Mouse (Mus musculus) lung, embryonic 14.5 days (tissue): ENCODE results near the gene Tnks1bp1. TPM values are rescaled to one million over a fixed set of nuclear protein-coding genes. Genes with fewer than 3 reads are reported as not detected.

Experiments used
- ATAC-seq: fragments of 200-750 bp; cut with Nextera tagmentation; 2 replicates; pipeline ENCODE4 v1.8.0; 2017; ENCODE audit warnings: mild to moderate bottlenecking, moderate TSS enrichment, moderate library complexity; ENCODE audit not compliant: insufficient read depth
- DNase-seq: peaks from one replicate; pipeline ENCODE4 v3.0.0-alpha.2; 2015
- H3K27ac ChIP-seq: fragments of 300-500 bp; sonication (generic); 2 replicates; pipeline ENCODE4 v1.5.1; 2014; ENCODE audit warnings: low read depth, mild to moderate bottlenecking, moderate library complexity
- H3K27me3 ChIP-seq: fragments of 300-500 bp; sonication (generic); 2 replicates; pipeline ENCODE4 v1.6.1; 2014; ENCODE audit warnings: low read length, control low read depth; ENCODE audit not compliant: insufficient read depth
- H3K36me3 ChIP-seq: fragments of 300-500 bp; sonication (generic); 2 replicates; pipeline ENCODE4 v1.6.1; 2014; ENCODE audit warnings: control low read depth; ENCODE audit not compliant: insufficient read depth
- H3K4me1 ChIP-seq: fragments of 300-500 bp; sonication (generic); 2 replicates; pipeline ENCODE4 v1.6.1; 2014; ENCODE audit warnings: antibody characterized with exemption, control low read depth; ENCODE audit not compliant: insufficient read depth
- H3K4me2 ChIP-seq: fragments of 300-500 bp; sonication (generic); 2 replicates; pipeline ENCODE4 v1.6.1; 2014; ENCODE audit warnings: mild to moderate bottlenecking
- H3K4me3 ChIP-seq: fragments of 300-500 bp; sonication (generic); 2 replicates; pipeline ENCODE4 v1.5.1; 2014; ENCODE audit warnings: low read depth, low read length
- H3K9ac ChIP-seq: fragments of 300-500 bp; sonication (generic); 2 replicates; pipeline ENCODE4 v1.6.1; 2014
- H3K9me3 ChIP-seq: fragments of 300-500 bp; sonication (generic); 2 replicates; pipeline ENCODE4 v1.6.1; 2016; ENCODE audit warnings: low read depth, low read length, control low read depth
- CTCF ChIP-seq: IDR thresholded peaks from 2 replicates; pipeline ENCODE4 v1.5.1; 2016; ENCODE audit warnings: antibody characterized with exemption, low read depth
- WGBS: fragments of 180-500 bp; shearing (Covaris S2); extraction: QIAGEN DNeasy Blood & Tissue Kit; methylation state at CpG from one replicate; pipeline ENCODE4 v1.1.7; 2014; 5-methylcytosine and 5-hydroxymethylcytosine counted together
- polyA plus RNA-seq: library from polyadenylated mRNA; unstranded; fragments of >200 nt; fragmentation: Nextera tagmentation; extraction: Ambion mirVana; gene quantifications from 2 replicates; pipeline ENCODE4 v1.2.1, GENCODE M21; 2014

The Tnks1bp1 gene
- 10.6 and 13.7 TPM in 2 replicates for polyA plus RNA-seq

DNA sequence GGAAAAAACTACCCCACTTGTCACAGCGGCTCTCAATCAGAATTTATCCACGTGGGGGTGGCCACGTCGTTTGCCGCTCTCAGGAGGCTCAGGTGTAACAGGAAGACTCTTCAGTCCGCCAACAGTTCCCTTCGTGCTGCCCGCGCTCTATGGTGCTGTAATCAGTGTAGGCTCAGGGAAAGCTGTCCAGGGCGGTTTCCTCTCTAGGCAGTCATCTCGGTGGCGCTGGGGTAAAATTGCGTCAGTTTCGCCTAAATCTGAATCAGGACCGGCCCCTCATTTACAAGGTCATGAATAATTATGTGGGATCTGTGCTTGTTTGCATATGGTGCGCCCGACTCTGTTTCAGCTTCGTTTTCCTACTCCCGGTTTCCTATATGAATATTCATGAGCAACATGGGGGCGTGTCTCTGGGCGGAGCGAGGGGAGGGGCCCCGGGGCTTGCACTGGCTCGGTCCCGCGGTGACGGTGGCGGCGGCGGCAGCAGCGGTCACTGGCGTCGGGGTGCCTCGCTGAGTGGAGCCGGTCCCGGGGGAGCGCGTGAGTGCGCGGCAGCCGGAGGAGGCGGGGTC is at the start of gene Tnks1bp1:
Gene Tnks1bp1 (plus strand): TSS at position 427 of the 572 bp plus-strand sequence.
- peaks cover 9% of the 10 kb centered on the region for H3K4me1 ChIP-seq
- WGBS: 2% methylated on average over 42 of the region's 42 CpGs
- peaks cover 57% of the 10 kb centered on the region for H3K36me3 ChIP-seq
- H3K9ac ChIP-seq: peak within 1 kb of the TSS; percentile 68
- peak within 1 kb of the TSS; percentile 61 for H3K4me2 ChIP-seq
- peak within 1 kb of the TSS; percentile 67 for H3K4me3 ChIP-seq
- H3K9me3 ChIP-seq: no peaks in the 10 kb centered on the region
- H3K27me3 ChIP-seq: no peaks in the 10 kb centered on the region
- no peak for TF ChIP-seq CTCF
- DNase-seq: peak; percentile 97
- H3K27ac ChIP-seq: peak within 1 kb of the TSS; percentile 91
- ATAC-seq: peak; percentile 79

DNA sequence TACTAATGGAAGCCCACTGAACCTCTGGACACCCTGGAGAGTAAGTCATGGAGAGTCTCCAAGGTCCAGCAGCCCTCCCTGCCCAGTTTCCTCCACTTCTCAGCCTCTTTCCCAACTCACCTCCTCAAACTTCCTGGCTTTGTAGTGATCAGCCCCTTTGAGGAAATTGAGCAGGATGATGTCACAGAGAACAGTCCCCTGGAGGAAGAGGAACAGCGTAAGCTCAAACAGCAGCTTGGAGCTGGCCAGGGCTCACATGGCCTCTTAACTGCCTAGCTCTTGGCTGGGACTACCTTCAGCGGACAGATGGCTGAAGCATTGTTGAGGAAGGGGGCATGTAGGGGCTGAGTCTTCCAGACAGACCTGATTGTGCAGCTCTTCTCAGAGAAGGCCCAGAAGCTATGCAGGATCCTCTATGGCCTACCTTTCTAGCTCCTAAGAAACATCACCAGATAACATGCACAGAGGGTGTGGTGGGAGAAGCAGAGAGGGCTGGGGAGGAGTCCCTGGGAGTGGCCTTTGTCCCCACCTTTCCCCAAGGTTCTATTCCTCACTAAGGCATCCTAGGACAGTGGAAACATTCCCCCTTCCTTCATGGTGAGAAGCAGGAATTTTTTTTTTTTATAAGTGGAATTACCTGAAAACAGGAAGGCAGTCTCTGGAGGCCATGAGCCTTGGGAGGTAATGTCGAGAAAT is 48.2 kb upstream of the Tnks1bp1 start:
- 61% methylated on average over 3 of the region's 3 CpGs for WGBS

DNA sequence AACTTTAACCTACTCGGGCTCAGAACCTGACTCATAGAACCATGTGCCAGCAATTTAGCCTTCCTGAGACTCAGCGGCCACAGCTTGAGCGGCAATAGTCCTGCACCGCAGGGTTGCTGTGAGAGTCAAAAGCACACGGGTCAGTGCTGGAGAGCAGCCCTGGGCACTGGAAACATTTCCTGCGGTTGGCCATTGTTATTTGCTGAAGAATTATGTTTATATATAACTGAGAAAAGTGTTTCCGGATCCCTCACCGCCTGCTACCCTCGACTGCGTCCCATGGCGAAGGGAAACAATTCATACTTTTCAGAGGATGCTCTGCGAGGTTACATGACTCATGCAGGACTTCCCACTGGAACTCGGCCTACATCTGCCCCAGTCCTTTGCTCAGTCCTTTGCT is 46.3 kb upstream of the Tnks1bp1 start:
- Histone ChIP-seq H3K9ac (no peak overlapping the region), H3K9me3 (no peaks in the 10 kb centered on the region), H3K27me3 (no peaks in the 10 kb centered on the region), H3K4me3 (no peak overlapping the region), H3K27ac (no peak overlapping the region), H3K4me2 (no peak overlapping the region), H3K36me3 (no peaks in the 10 kb centered on the region), H3K4me1 (no peaks in the 10 kb centered on the region)
- WGBS: 59% methylated on average over 13 of the region's 13 CpGs
- peak; percentile 39; the same call in 1 of the 2 replicates for ATAC-seq
- peak; percentile 56 for DNase-seq
- no peak for TF ChIP-seq CTCF

More for the DNA sequence above, 48.2 kb upstream of the Tnks1bp1 start:
- no peaks in the 10 kb centered on the region for H3K27me3 ChIP-seq
- H3K36me3 ChIP-seq: no peaks in the 10 kb centered on the region
- no peaks in the 10 kb centered on the region for H3K4me1 ChIP-seq
- H3K4me3 ChIP-seq: no peak overlapping the region
- no peak for TF ChIP-seq CTCF
- ATAC-seq (peak; percentile 47; the same call in 1 of the 2 replicates), DNase-seq (peak; percentile 45)
- H3K9ac ChIP-seq: no peak overlapping the region
- H3K27ac ChIP-seq: peak overlapping the region; percentile 20; the same call in 1 of the 2 replicates
- no peaks in the 10 kb centered on the region for H3K9me3 ChIP-seq
- H3K4me2 ChIP-seq: no peak overlapping the region

DNA sequence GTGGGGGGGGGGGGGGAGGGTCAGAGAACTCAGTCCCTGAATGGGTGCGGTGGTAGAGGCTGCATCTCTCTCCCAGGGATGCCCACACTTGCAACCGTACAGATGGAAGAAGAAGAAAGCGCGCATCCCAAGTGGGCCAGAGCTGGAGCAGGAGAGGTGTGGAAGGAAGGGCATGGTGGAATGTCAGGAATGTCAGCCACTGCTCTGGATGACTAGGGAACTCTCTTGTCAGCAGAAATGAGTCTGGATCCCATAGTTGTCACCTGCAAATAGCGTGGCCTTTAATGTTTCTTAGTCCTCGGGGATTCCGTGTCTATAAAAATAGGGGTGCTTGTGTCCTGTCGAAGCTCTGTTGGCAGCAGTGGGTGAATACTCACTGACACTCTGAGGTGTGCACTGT is 45.2 kb upstream of the Tnks1bp1 start:
- Histone ChIP-seq H3K9me3 (no peaks in the 10 kb centered on the region), H3K27ac (no peak overlapping the region), H3K9ac (no peak overlapping the region), H3K4me3 (no peak overlapping the region), H3K4me1 (no peaks in the 10 kb centered on the region), H3K27me3 (no peaks in the 10 kb centered on the region), H3K36me3 (no peaks in the 10 kb centered on the region), H3K4me2 (no peak overlapping the region)
- TF ChIP-seq CTCF: no peak
- no peak for DNase-seq
- no peak for ATAC-seq
- WGBS: 52% methylated on average over 8 of the region's 8 CpGs

DNA sequence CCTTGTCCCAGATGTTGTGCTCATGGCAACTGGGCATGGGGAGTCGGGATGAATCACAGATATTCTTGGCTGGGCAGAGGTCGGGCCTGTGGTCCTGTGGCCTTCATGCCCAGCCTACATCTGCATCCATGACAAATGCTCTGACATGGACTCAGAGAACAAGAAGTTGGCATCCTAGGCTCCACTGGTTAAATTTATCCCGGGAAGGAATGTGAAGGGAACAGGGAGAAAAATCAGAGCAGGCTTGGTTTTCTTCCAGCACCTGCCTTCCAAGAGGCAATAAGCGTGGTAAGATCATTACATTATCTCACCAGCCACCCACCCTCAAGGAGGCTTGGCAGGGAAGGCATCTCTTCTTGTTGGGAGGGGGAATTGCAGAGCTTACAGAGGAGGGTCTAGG is 43.5 kb upstream of the Tnks1bp1 start:
- H3K9me3 ChIP-seq: no peaks in the 10 kb centered on the region
- no peak overlapping the region for H3K4me2 ChIP-seq
- no peak overlapping the region for H3K9ac ChIP-seq
- H3K4me3 ChIP-seq: no peak overlapping the region
- WGBS: 74% methylated on average over 4 of the region's 4 CpGs
- no peaks in the 10 kb centered on the region for H3K27me3 ChIP-seq
- no peak overlapping the region for H3K27ac ChIP-seq
- no peaks in the 10 kb centered on the region for H3K36me3 ChIP-seq
- DNase-seq (no peak), ATAC-seq (no peak)
- no peak for TF ChIP-seq CTCF
- H3K4me1 ChIP-seq: no peaks in the 10 kb centered on the region

DNA sequence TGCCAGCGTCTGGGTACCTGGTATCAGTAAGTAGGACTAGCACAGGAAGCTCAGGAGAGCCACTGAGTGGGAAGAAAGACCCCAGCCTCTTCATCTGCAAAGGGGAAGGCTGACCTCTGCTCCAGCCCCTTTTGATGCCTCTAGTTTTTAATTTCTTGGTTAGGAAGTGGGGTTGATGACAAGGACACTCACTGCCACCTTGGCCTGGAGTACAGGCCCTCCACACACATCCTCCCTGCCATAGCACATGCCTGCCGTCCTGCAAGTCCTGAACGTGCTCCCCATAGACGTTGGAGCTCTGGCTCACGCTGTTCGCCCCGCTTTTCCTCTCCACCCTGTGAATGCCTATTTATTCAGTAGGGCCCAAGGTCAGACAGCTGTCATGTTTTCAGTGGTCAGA is 41.2 kb upstream of the Tnks1bp1 start:
- no peak overlapping the region for H3K9ac ChIP-seq
- no peaks in the 10 kb centered on the region for H3K27me3 ChIP-seq
- DNase-seq (no peak), ATAC-seq (no peak)
- 61% methylated on average over 7 of the region's 7 CpGs for WGBS
- no peak for TF ChIP-seq CTCF
- no peak overlapping the region for H3K4me3 ChIP-seq
- H3K9me3 ChIP-seq: no peaks in the 10 kb centered on the region
- no peak overlapping the region for H3K4me2 ChIP-seq
- H3K36me3 ChIP-seq: no peaks in the 10 kb centered on the region
- H3K27ac ChIP-seq: no peak overlapping the region
- H3K4me1 ChIP-seq: no peaks in the 10 kb centered on the region

DNA sequence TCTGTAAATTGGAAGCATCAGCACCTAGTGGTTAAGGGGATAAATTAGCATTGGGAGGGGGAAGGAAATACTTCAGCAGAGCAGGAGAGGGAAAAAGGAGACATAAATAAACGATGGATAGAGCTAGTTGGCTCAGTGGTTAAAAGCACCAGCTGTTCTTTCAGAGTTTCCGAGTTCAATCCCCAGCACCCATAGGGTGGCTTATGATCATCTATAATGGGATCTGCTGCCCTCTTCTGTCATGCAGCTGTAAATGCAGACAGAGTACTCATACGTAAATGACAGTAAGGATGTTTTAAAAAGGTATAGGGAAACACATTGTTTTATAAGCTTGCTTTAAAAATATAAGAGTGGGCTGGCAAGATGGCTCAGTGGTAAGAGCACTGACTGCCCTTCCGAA is 40.1 kb upstream of the Tnks1bp1 start:
- TF ChIP-seq CTCF: peak; percentile 70
- 16% methylated on average over 4 of the region's 4 CpGs for WGBS
- Histone ChIP-seq H3K4me1 (0 out of 2 replicates have a peak, but pooled peaks cover 2% of the 10 kb centered on the region), H3K27me3 (no peaks in the 10 kb centered on the region), H3K4me2 (no peak overlapping the region), H3K36me3 (no peaks in the 10 kb centered on the region), H3K9ac (no peak overlapping the region), H3K4me3 (no peak overlapping the region), H3K27ac (no peak overlapping the region), H3K9me3 (no peaks in the 10 kb centered on the region)
- DNase-seq: peak; percentile 67
- ATAC-seq: no peak
